Mouse (Mus musculus): ENCODE measurements around the gene Zfp266.

Gene Zfp266

GRCm38 (mm10) chr9:20491858-20492526 lies 29.2 kb downstream of the Zfp266 start:
- DNase-seq: no peak

GRCm38 (mm10) chr9:20489536-20489935 lies 31.7 kb downstream of the Zfp266 start:
- DNase-seq: no peak

- peak; percentile 18 for DNase-seq
These were observed 41.8 kb downstream of the Zfp266 start for GRCm38 (mm10) chr9:20479396-20479795.

- DNase-seq: no peak
These were observed 44.6 kb downstream of the Zfp266 start for GRCm38 (mm10) chr9:20476632-20477031.

GRCm38 (mm10) chr9:20466761-20467442 lies 54.3 kb downstream of the Zfp266 start:
- DNase-seq: peak; percentile 57

- peak; percentile 86 for DNase-seq
These were observed 61.6 kb downstream of the Zfp266 start, which contains the start of gene Zfp26 for GRCm38 (mm10) chr9:20459377-20460317. Gene Zfp26, minus strand, starts transcription at chr9:20460162.

GRCm38 (mm10) chr9:20453647-20454046 lies 67.6 kb downstream of the Zfp266 start:
- DNase-seq: no peak

GRCm38 (mm10) chr9:20451493-20451892 lies 69.7 kb downstream of the Zfp266 start:
- DNase-seq: no peak
